Comparison of ENCODE assay signal across 8 mouse cellular contexts in genomic region chr11:26200970-26201777, GRCm38 (mm10). TPM values are rescaled to one million over a fixed set of nuclear protein-coding genes. Genes with fewer than 3 reads are reported as not detected.
DNase-seq lines count a peak whose midpoint lies in the region; ATAC-seq and TF ChIP-seq lines count a peak whose summit lies in the region.

No protein-coding gene starts in this region.

- no peak overlapping the region for H3K9ac ChIP-seq in liver, embryonic 15.5 days
- no peak overlapping the region for H3K9ac ChIP-seq in neural tube, embryonic 11.5 days (ENCODE audit: low read length)

- no peaks in the 10 kb centered on the region for H3K36me3 ChIP-seq in kidney, adult 2 months (ENCODE audit: control insufficient read depth, insufficient read depth, low read length)
- no peaks in the 10 kb centered on the region for H3K36me3 ChIP-seq in liver, embryonic 15.5 days (replicated peaks)
- H3K36me3 ChIP-seq in neural tube, embryonic 11.5 days (ENCODE audit: control insufficient read depth, insufficient read depth, low read length) = no peaks in the 10 kb centered on the region

- DNase-seq in 416B (ENCODE audit: low read depth) = peak; percentile 51
- DNase-seq in NIH3T3 (ENCODE audit: low read depth) = peak; percentile 62
- peak; percentile 22 for DNase-seq in cerebellum, adult 9-11 months
- peak; percentile 56 for DNase-seq in kidney, adult 2 months
- peak; percentile 52 for DNase-seq in neural tube, embryonic 11.5 days (ENCODE audit: low spot score)
- peak; percentile 30 to 70 for DNase-seq in thymus, postnatal 10 days (ENCODE audit: low spot score in 2 of 2)

- ATAC-seq in frontal cortex, adult (ENCODE audit: low TSS enrichment) = peak; percentile 85
- ATAC-seq in liver, embryonic 15.5 days (ENCODE audit: insufficient read depth) = peak; percentile 89
- peak; percentile 75 for ATAC-seq in neural tube, embryonic 11.5 days (ENCODE audit: insufficient read depth, low FRiP score, low TSS enrichment)

- no peaks in the 10 kb centered on the region for H3K4me1 ChIP-seq in kidney, adult 2 months (ENCODE audit: control insufficient read depth, insufficient read depth, low read length)
- 0 out of 2 replicates have a peak, but pooled peaks cover 2% of the 10 kb centered on the region for H3K4me1 ChIP-seq in liver, embryonic 15.5 days (replicated peaks)
- H3K4me1 ChIP-seq in neural tube, embryonic 11.5 days (ENCODE audit: control insufficient read depth, insufficient read depth, low read length) = no peaks in the 10 kb centered on the region

- TF ChIP-seq CTCF in kidney, adult 2 months (conservative IDR thresholded peaks at IDR 0.05; ENCODE audit: insufficient read depth, insufficient read length, low read depth, low read length) = peak; percentile 83

- H3K4me3 ChIP-seq in kidney, adult 2 months (ENCODE audit: insufficient read depth, low read depth, low read length) = no peak overlapping the region
- no peak overlapping the region for H3K4me3 ChIP-seq in liver, embryonic 15.5 days (replicated peaks)
- H3K4me3 ChIP-seq in neural tube, embryonic 11.5 days (ENCODE audit: low read depth, low read length) = no peak overlapping the region

- H3K27ac ChIP-seq in kidney, adult 2 months (ENCODE audit: insufficient read depth, low read depth, low read length) = no peak overlapping the region
- no peak overlapping the region for H3K27ac ChIP-seq in liver, embryonic 15.5 days (replicated peaks)
- H3K27ac ChIP-seq in neural tube, embryonic 11.5 days (ENCODE audit: low read depth, low read length) = no peak overlapping the region

- no peak overlapping the region for H3K4me2 ChIP-seq in liver, embryonic 15.5 days
- H3K4me2 ChIP-seq in neural tube, embryonic 11.5 days (ENCODE audit: low read depth) = no peak overlapping the region

- no peaks in the 10 kb centered on the region for H3K27me3 ChIP-seq in kidney, adult 2 months (replicated peaks; ENCODE audit: control insufficient read depth, insufficient read depth, low read length)
- H3K27me3 ChIP-seq in liver, embryonic 15.5 days = no peaks in the 10 kb centered on the region
- no peaks in the 10 kb centered on the region for H3K27me3 ChIP-seq in neural tube, embryonic 11.5 days (ENCODE audit: control insufficient read depth, insufficient read depth, low read length)

- TF ChIP-seq POLR2A in kidney, adult 2 months (IDR thresholded peaks at IDR 0.05; ENCODE audit: low read depth, low read length) = no peak

- 49% methylated on average over 4 of the region's 4 CpGs for WGBS in kidney, adult 2 months
- WGBS in liver, embryonic 15.5 days (ENCODE audit: insufficient replicate concordance) = 33% methylated on average over 4 of the region's 4 CpGs
- 54% methylated on average over 4 of the region's 4 CpGs for WGBS in neural tube, embryonic 11.5 days

- no peaks in the 10 kb centered on the region for H3K9me3 ChIP-seq in liver, embryonic 15.5 days (replicated peaks)
- no peaks in the 10 kb centered on the region for H3K9me3 ChIP-seq in neural tube, embryonic 11.5 days (ENCODE audit: control insufficient read depth, low read length)

RNA-seq across cellular contexts. Expression of gene 5730522E02Rik, which starts 9.4 kb away (rescaled TPM):
- 0.06 TPM in 1 of 2 replicates, not detected in the other for polyA plus RNA-seq in kidney, adult 2 months (2012; rRNA removed)
- 0.26 and 0.52 TPM in 2 replicates for polyA plus RNA-seq in liver, embryonic 15.5 days (2015; fragmentation: Nextera tagmentation; extraction: Ambion mirVana)
- 4.6 and 5.5 TPM in 2 replicates for polyA plus RNA-seq in neural tube, embryonic 11.5 days (2014; fragmentation: Nextera tagmentation; extraction: Ambion mirVana)
